Mouse (Mus musculus) R1 (cell line): ENCODE measurements around the gene Pwwp2b.

Experiments used
- DNase-seq: peaks from one replicate; pipeline ENCODE4 v3.0.0-alpha.2; 2018; ENCODE audit warnings: low read depth, low spot score

Pwwp2b gene

DNA sequence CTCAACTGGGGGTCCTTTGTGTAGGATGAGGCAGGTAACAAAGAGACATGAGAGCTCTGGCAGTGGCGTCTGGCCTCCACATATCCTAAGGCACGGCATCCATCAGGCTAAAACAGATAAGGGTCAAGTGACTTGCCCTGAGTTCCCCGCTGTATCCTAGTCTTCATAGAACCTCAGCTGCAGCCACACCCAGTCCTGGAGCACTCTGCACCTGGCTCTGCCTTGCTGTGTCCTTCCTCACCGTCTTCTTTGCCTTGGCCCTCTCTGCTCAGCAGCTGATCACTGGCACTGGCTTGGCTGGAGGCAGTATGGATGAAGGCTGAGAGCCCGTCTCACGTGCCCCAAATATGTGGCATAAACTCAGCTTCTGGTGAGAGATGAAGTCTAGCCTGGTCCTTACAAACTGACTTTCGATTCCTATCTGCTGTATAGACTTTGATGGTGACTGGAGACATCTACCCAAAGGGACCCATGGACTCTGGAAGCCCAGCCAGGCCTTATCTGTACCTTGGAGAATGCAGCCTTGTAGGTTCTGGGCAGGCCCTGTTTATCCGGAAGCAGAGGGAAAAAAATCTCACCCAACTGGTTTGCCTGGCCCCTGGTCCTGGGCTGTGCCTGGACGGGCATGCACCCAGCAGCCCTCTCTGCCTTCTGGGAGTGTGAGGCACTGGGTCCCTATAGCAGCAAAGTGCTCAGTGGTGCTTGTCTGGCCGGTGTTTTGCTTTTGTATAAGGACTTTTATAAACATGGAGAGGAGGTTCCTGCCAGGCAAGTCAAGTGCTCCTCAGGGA, 9.7 kb downstream of the Pwwp2b start:
- no peak for DNase-seq

DNA sequence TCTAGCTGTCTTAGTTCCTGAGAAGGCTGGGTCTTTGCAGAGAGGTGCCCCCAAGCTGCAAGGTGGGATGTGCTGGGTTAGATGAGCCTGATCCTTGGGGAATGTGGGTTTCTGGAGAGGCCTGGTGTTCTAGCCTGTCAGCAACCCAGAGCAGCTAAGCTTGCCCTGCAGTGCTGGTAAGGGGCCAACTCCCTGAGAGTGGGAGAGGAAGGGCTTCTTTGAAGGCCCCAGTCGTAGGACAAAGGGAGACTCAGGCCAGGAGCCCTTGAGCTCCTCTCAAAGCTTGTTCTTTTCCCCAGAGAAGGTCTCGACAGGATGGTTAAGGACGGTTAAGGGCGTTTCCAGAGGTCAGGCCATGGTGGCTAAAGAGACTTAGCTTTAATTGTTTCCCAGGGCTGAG, 16.1 kb downstream of the Pwwp2b start:
- DNase-seq: no peak

DNA sequence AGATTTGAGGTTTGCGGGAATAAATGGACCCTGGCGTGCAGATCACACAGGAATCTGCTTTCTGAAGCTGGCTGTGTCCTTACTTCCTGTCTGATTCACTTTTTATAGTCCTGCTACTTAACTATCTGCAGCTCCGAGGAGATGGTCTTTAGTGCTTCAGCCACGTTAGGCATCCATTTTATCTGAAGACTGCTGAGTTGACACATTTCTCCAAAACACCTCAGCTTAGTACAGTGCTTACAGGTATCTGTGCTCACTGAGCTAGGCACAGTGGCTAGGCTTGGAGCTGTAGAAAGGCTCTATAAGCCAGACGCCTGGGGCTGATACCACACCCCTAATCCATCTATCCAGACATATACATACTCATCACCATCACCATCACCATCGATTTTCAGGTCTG, 17.4 kb downstream of the Pwwp2b start:
- no peak for DNase-seq

DNA sequence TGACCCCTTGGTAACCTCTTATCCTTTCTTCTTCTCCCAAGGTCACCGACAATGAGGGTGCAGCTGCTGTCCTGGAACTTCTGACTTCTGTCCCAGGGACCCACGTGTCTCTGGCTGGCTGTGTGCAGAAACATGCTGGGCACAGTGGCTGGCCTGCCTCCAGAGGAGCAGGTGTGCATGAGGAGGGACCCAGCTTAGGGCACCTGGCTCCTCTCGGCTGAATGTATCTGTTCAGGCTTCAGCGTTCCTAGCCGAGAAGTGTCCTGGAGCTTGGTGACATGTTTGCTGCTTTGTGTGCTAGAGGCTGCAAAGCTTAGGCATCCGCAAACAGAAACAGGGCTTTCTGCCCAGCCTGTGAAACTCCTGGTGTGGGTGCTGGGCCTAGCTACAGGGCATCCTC, 18.1 kb downstream of the Pwwp2b start:
- peak; percentile 24 for DNase-seq

DNA sequence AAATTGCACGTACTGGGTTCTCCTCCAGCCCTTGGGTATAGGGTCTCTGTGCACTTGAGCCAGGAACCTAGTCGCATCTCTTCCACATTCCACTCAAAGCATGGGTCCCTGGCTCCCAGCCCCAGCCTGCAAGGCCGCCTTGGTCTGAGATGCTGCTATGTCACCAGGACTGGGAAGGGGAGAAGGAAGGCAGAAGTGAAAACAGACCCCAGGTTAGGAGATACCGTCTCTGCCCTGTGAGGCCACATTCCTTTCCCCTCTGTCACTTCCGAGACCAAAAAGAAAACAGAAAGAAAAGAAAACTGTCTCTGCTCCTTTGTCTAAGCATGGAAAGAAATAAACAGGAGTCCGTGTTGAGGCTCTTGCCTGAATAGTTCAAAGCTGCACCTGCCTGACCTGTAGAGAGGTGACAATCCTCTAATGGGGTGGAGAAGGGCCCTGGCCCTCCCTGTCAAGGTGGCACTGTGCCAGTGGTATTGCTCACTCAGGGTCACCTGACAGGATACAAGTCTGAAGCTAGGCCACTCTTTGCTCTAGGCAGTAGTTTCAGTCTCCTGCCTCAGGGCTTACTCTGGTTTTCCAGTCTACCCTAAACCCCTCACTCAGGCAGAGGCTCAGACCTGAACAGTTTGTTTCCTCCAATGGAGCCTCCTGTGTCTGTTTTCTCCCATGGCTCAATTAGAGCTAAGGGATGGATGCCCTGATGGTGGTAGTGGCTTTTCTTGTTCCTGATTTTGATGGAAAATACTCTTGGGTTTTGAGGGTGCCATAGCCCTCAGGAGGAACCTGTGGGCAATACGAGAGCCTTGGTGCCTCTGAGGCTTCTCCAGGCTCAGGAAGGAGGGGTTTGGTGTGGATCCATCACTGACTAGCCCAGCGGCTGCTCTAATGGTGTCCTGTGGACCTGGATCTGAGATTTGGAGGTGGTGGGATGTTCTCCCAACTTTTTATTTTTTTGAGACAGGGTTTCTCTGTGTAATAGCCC, 18.9 kb downstream of the Pwwp2b start:
- no peak for DNase-seq

DNA sequence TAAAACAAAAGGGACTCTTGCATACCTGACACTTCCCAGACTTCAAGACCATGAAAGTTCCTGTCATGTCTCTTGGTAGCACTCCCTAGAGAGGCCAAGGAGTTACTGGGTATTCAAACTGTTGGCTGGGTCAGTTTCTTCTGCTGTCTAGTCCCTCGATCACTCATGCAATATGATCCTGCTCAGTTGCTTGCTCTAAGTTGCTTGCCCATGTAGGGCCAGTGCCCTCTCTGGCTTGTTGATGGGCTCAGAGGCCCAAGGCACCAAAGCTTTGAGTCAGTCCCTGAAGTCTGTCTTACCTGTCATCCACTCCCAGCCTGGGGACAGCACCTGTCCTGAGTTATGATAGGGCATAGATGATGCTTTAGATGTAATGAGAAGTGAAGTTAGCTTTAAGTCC, 22.5 kb downstream of the Pwwp2b start:
- no peak for DNase-seq

DNA sequence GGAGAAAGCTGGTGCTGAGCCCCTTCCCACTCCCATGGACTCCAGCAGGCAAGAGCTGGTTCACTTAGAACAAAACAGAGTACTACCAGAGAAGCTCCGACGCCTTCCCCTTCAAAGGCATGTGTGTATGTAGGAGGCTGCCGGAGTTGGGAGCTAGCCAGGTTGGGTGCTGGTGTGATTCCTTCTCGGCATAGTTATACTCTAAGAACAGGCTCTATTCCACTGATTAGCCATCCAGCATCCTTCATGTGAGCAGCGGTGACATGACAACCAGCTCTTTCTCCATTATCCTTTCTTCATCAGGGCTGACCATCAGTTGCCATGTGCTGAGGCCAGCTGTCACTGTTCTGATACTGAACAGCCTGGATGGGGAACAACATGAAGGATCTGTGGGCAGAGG, 23.6 kb downstream of the Pwwp2b start:
- DNase-seq: no peak

DNA sequence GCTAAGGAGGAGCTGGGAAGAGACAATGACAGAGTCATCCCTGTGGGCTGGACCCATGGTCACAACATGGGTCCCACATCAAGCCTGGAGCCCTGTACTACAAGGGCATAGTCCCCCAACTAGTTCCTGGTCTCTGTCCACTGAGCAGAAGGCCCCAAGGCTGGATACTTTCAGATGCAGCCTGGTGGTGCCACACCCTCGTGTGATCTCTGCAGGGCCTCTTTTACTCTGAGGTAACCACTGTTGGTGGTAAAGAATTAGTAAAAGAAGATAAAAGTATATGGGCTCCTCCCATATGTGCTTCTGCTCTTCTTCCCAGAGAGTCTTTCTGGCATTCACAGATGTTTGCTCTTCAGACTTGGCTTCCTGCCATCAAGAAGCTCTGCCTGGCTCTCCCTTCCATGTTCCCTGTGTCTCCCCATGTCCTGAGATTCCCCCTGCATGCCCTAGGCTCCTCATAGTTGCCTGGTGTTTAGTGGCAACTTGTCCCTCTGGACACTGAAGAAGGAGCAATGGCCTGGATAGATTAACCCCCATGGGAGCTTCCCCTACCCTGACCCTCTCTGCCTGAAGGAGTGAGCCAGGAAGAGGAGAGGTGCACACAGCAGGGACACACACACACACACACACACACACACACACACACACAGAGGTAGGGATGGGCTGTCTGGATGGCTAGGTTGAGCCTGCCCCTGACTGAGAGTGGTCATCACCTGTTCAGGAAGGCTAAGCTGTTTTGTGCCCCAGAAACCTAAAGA, 24.5 kb downstream of the Pwwp2b start:
- no peak for DNase-seq

DNA sequence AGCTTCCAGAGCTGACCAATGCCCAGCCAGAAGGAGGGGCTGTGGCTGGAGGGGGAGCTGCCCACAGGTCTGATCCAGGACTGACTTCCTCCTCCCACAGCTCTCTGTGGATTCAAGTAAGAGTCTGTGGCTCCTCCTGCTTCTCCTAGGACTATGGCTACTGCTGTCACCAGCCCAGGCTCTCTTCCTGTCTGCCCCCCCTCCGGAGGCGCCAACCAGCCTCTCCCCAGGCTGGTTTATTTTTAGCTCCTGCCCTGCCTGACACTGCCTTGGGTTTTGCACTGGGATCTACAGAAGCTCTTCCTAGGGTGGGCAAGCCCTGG, 25.1 kb downstream of the Pwwp2b start:
- DNase-seq: no peak

DNA sequence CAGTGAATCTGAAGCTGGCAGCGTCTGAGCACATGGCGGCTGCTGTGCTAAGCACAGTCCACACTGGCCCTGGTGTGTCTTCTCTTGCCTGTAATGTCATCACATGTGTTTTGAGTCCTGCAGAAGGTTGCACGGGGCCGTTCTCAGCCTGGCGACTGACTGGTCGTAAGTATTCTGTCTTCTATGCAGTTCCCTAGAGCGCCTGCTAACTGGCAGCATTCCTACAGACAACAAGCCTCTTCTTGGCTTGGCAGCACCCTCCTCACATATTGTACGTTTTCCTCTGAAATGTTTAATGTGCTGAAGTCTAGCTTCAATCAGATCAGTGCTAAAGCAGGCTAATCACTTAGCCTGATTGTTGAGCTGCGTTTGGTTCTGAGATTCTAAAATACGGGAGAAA, 27.3 kb downstream of the Pwwp2b start:
- DNase-seq: no peak

DNA sequence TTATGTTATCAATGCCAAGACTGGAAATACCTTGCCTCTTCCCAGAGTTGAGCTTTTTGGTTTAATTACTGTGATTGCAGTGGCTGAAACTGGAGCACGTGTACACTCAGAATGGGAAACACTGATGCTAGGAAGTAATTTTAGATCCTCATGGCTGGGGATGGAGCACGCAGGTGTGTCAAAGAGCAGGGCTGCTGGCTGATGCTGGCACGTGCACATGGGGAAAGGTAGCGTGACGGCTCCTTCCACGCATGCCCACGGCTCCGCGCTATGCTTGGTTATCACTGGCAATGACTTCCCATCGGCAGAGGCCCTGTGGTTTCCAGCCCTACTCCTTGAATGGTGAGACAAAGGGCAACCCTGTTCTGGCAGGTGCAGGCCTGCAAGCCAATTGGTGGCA, 27.9 kb downstream of the Pwwp2b start:
- no peak for DNase-seq

DNA sequence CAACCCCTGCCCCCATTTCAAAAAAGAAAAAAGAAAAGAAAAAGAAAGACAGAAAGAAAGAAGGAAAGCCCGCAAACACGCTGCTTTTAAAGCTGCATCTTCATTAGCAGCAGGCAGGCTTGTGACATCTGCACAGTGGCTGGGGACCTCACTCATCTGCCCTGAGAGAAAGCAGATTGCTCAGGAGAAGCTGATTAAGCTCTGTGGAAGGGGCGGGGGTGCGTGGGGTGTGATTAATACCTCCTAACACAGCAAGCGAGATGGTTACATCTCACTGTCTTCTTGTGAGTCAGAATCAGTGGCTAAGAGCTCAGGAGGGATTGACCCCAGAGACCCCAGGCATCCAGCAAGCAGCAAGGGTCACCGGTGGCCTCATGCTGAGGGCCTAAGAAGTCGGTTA, 29.3 kb downstream of the Pwwp2b start:
- no peak for DNase-seq

DNA sequence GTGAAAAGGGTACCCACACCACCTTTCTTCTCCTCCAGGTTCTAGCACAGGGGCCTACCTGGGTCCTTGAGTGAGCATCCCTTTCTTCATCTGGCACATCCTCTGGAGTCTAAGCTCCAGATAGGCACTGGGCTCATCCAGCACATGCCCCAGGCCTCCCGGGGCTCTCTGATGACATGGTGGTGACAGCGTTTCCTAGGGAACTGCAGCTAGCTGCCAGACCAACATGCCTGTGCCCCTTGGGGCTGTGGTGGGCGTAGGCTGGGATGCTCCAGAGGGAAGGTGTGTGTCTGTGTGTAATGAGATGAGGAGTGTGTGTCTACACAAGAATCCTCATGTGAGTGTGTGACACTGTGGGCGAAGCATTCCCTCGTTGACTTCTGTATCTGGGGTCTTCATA, 31.3 kb downstream of the Pwwp2b start:
- DNase-seq: no peak

DNA sequence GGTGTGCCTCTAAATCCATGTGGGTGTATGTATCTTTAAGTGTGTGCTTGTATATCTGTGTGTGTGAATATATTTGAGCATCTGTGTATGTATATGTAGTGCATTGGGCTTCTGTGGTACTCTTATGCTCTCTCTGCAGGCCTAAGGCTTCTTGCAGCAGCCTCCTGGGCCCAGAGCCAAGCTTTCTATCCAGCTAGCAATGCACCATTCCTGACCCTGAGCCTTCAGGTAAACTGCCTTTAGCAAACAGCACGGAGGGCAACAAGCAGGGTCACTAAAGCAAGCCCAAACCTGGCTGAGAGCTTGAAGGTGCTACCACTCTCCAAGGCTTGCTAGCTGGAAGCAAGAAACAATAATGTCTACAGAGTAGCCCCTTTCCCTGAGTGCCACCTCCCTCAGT, 31.8 kb downstream of the Pwwp2b start:
- no peak for DNase-seq

DNA sequence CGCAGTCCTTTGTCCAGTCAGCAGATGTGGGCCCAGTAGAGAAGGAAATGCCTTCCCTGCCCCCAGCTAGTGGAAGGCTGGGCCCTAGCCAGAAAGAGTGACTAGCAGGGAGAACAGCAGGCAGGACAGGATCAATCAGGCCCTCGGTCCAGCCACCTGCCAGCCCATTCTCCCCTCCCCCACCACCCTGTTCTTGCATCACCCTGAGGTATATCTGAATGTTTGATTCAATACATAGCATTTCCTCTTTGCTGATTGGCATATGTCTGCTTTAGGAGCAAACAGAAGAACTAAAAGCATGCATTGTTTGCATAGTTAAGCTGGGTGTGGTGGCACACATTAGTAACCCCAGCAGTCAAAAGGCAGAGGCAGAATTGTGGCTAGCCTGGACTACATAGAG, 32.9 kb downstream of the Pwwp2b start:
- peak; percentile 70 for DNase-seq

DNA sequence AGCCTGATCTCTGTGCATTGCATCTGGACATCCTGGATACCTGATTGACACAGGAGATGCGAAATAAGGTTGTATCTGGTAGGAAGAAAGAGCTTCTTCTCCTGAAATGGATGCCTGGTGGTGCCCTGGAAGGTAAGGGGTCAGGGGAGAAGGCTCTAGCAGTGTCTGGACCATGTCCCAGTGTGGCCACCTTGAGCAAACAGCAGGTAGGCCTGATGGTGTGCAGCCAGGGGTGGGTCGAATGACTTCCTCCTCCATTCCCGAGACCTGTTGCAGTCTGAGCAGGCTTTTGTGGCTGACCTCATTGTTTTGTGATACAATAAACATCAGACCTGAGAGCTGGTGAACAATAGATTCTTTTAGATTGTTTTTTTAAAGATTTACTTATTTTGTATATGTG, 33.8 kb downstream of the Pwwp2b start:
- DNase-seq: no peak

DNA sequence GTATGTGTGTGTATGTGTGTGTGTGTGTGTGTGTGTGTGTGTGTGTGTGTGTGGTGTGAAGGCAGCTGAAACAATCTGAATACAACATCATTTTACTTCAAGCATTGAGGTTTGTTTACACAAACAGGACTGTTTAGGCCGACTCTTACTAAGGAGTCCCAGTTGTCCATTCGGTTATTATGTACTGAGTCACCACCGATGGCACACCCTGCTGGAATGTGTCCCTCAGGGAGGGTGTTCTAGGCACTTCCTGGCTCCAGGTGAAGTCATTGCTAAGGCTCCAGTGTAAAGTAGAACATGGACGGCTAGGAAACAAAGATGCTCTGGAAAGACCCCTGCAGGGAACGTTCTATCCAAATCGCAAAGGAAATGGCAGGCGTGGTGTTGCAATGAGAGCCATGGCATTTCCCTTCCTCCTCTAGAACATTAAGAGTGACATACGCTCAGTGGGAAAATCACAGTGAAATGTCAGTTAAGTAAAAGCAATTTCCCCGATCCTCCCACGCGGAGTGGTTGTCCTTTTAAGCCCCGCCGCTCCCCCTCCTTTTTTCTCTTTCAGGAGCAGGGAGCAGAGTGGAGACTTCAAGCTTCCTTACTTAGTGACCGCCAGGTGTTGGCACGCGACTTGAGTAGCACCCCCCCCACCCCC, 37.1 kb downstream of the Pwwp2b start:
- peak; percentile 33 for DNase-seq

DNA sequence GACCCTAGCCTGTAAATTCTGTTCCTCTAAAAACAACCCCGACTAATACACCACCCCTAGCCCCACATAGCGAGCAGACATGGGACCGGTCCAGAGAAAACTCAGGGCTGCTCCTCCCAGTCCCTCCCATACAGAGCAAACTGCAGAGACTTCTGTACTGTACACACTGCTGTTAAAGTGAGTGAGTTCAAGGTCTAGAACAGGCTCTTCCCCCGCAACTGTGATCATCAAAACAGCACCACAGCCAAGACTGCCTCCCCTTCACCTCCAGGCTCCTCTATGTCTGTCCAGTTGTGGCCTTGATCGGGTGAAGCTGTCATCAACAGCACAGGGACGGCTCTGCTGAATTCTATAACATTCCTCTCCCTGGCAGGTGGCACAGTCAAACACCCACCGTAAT, 40.3 kb downstream of the Pwwp2b start:
- no peak for DNase-seq

DNA sequence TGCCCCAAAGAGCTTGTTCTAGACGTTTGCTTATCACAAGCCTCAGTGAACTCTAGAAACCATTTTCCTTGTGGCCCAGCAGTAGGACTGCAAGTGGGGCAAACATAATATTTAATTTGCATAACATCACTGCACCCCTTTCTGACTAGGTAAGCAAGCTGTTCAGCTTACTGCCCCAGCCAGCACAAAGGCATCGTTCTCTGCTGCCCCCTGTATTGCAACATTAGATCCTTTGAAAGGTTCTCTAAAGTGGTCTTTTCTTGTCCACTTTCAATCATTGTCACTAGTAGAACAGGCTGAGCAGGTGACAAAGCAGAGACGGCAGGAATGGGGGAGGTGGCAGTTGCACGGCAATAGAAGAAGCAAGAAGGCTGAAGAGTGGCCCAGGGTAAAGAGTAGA, 45.1 kb downstream of the Pwwp2b start:
- no peak for DNase-seq

DNA sequence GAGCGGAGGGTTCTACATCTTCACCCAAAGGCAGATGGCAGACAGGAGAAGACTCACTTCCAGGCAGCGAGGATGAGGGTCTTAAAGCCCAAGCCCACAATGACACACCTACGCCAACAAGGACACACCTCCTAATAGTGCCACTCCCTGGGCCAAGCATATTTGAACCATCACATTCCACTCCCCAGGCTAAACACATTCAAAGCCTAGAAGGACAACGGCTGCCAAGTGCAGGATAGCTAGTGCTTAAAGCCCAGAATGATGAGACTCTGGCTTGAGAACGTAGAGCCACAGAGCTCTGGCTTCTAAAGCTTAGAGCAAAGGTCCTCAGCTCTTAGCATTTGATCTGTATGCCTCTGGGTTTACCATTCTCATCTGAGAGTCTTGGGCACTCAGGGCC, 45.8 kb downstream of the Pwwp2b start:
- peak; percentile 41 for DNase-seq

DNA sequence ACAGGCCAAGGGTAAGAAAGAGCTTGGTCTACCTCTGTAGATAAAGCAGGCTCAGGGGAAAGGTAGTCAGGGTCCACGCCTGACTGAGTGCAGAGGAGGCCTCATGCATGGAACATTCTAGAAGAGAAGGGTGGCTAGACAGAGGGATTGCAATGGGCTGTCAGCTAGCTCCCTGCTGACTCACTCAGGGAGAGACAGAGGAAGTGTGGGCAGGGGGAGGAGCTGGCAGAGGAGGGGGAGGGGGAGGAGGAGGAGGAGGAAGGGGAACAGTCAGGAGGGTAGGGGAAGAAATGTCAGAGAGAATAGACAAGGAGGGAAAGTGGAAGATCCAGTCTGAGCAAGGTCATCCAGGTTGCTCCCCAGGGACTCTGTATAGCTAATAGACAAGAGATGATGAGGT, 47.4 kb downstream of the Pwwp2b start:
- DNase-seq: peak; percentile 35
